Mouse (Mus musculus) urinary bladder, postnatal 25 days (tissue): Measurements from ENCODE around the gene Chd9.
A peak's percentile ranks its signal among the peaks of the same experiment; 100 is the strongest.
"Not testable (repeated sequence)": the region's sequence is repeated elsewhere in the genome, so short reads cannot be mapped to it uniquely, and the experiment has no call there.

Source experiments
- DNase-seq: peaks from one replicate; pipeline ENCODE4 v3.0.0; 2022; ENCODE audit warnings: low spot score

Chd9 gene

GRCm38 (mm10) chr8:90907848-90908551 is 79.8 kb downstream of the Chd9 start:
- DNase-seq = peak; percentile 93

- DNase-seq = peak; percentile 33
Observed at GRCm38 (mm10) chr8:90908580-90909471, 80.7 kb downstream of the Chd9 start.

GRCm38 (mm10) chr8:90923158-90923905 is 95.2 kb downstream of the Chd9 start:
- DNase-seq = no peak

GRCm38 (mm10) chr8:90928412-90928811 is 100.3 kb downstream of the Chd9 start:
- no peak for DNase-seq

- DNase-seq = not testable (repeated sequence)
Observed at GRCm38 (mm10) chr8:90930125-90930524, 102.0 kb downstream of the Chd9 start.

GRCm38 (mm10) chr8:90932934-90933333 is 104.8 kb downstream of the Chd9 start:
- no peak for DNase-seq

- no peak for DNase-seq
Observed at GRCm38 (mm10) chr8:90934786-90935185, 106.6 kb downstream of the Chd9 start.

- DNase-seq = no peak
Observed at GRCm38 (mm10) chr8:90936840-90937239, 108.7 kb downstream of the Chd9 start.

- no peak for DNase-seq
Observed at GRCm38 (mm10) chr8:90938352-90938930, 110.3 kb downstream of the Chd9 start.

- DNase-seq = no peak
Observed at GRCm38 (mm10) chr8:90939867-90940266, 111.7 kb downstream of the Chd9 start.

GRCm38 (mm10) chr8:90943770-90944169 is 115.6 kb downstream of the Chd9 start:
- no peak for DNase-seq

- peak; percentile 33 for DNase-seq
Observed at GRCm38 (mm10) chr8:90954802-90955760, 126.9 kb downstream of the Chd9 start.

- no peak for DNase-seq
Observed at GRCm38 (mm10) chr8:90955761-90956136, 127.6 kb downstream of the Chd9 start.

- DNase-seq = no peak
Observed at GRCm38 (mm10) chr8:90956390-90956789, 128.2 kb downstream of the Chd9 start.

GRCm38 (mm10) chr8:90957711-90958110 is 129.6 kb downstream of the Chd9 start:
- DNase-seq = no peak

- no peak for DNase-seq
Observed at GRCm38 (mm10) chr8:90959721-90960120, 131.6 kb downstream of the Chd9 start.

- DNase-seq = no peak
Observed at GRCm38 (mm10) chr8:90961603-90962002, 133.5 kb downstream of the Chd9 start.

GRCm38 (mm10) chr8:90964044-90964443 is 135.9 kb downstream of the Chd9 start:
- no peak for DNase-seq

- no peak for DNase-seq
Observed at GRCm38 (mm10) chr8:90965467-90966170, 137.5 kb downstream of the Chd9 start.

- no peak for DNase-seq
Observed at GRCm38 (mm10) chr8:90968307-90968706, 140.2 kb downstream of the Chd9 start.
